Mouse (Mus musculus): ENCODE measurements around the gene Wwox.

- TF ChIP-seq ETS1 (IDR thresholded peaks at IDR 0.05; ENCODE audit: low read depth, low read length) (no peak), POLR2A (IDR thresholded peaks at IDR 0.05; ENCODE audit: control insufficient read depth in 1 of 2, insufficient read depth in 1 of 2, low read depth in 1 of 2, low read length in 2 of 2, poor library complexity in 1 of 2) (no peak), CTCF (IDR thresholded peaks at IDR 0.05 in 2 of 3, conservative IDR thresholded peaks at IDR 0.05 in 1 of 3; ENCODE audit: control insufficient read depth in 1 of 3, insufficient read depth in 1 of 3, low read depth in 2 of 3, low read length in 3 of 3, poor library complexity in 1 of 3, severe bottlenecking in 1 of 3) (no peak), ZNF384 (IDR thresholded peaks at IDR 0.05; ENCODE audit: low read depth, low read length) (no peak), EP300 (IDR thresholded peaks at IDR 0.05; ENCODE audit: low read depth in 1 of 2, low read length in 2 of 2) (no peak), ZC3H11A (IDR thresholded peaks at IDR 0.05; ENCODE audit: low read depth, low read length) (no peak), NELFE (IDR thresholded peaks at IDR 0.05; ENCODE audit: low read depth, low read length) (no peak), CHD1 (IDR thresholded peaks at IDR 0.05; ENCODE audit: low read depth, low read length) (no peak), GABPA (IDR thresholded peaks at IDR 0.05; ENCODE audit: low read depth, low read length) (no peak), MAFK (IDR thresholded peaks at IDR 0.05; ENCODE audit: borderline replicate concordance, low read depth, low read length) (no peak), MAX (IDR thresholded peaks at IDR 0.05; ENCODE audit: low read length) (no peak)
Observed at GRCm38 (mm10) chr8:114593424-114594157, 154.1 kb downstream of the Wwox start.
